Mouse (Mus musculus) Patski (cell line): ENCODE data around the gene Mgat5. TPM values are rescaled to one million over a fixed set of nuclear protein-coding genes. Genes with fewer than 3 reads are reported as not detected.

ENCODE experiments used
- ATAC-seq: fragments of 100-300 bp; one replicate; pipeline ENCODE4 v1.8.0; 2021
- CTCF ChIA-PET: fragments of 350-600 bp; sonication (Branson Sonifier 250); formaldehyde crosslinking; loops from one replicate; lab custom pipeline; 2022; ENCODE audit warnings: inconsistent platforms; lab: Charles Lee
- POLR2A ChIA-PET: fragments of 350-600 bp; sonication (Branson Sonifier 250); formaldehyde crosslinking; loops from one replicate; lab custom pipeline; 2022; ENCODE audit warnings: antibody characterized with exemption, inconsistent platforms; lab: Charles Lee
- DNase-seq: peaks from one replicate; pipeline ENCODE4 v3.0.0-alpha.2; 2011; ENCODE audit warnings: low read depth, low spot score
- H3K27me3 ChIP-seq: fragments of 371-371 bp; one replicate; pipeline ENCODE4 v1.5.1; 2021
- CTCF ChIP-seq: fragments of 100-300 bp; IDR thresholded peaks from one replicate; pipeline ENCODE4 v1.5.1; 2021
- in situ Hi-C: fragments of 300-500 bp; cut with MboI; formaldehyde crosslinking; loops from 3 replicates; pipeline ENCODE4 v1.11.1; 2018; ENCODE audit warnings: low pct_unique_long_range_greater_than_20kb, mixed read lengths
- polyA plus RNA-seq: library from polyadenylated mRNA; unstranded; gene quantifications from one replicate; pipeline ENCODE4 v1.2.3, GENCODE M21; 2021

Gene Mgat5
- polyA plus RNA-seq, 1 experiment from 2014 or later = 6.6 TPM

DNA sequence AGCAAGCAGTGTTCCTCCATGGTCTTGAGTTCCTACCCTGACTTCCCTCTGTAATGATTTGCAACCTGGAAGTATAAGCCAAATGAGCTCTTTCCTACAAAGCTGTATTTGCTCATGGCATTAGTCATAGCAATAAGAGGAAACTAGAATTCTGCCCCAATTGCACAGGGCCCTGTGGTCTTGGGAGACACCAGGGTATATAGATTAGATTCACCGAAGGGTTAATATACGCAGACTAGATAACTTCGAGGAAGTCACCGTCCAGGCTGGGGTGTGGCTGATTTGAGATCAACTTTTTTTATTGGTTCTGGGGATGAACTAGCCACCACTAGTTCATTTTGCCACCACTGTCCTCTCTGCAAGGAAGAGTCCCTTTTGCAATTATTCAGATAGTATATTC lies 2.5 kb upstream of the Mgat5 start:
- in situ Hi-C loops = loop anchor here (5.0 to 25.0 kb wide), 4 partner anchors 188 to 560 kb away; partner anchors contain the start of gene Ccnt2
- no peak for ATAC-seq
- POLR2A ChIA-PET = interaction anchor here (0.6 kb wide), 1 partner anchor 257 kb away, joined by 5 read pairs; no protein-coding TSS in a partner anchor
- no peak for TF ChIP-seq CTCF
- CTCF ChIA-PET = interaction anchor here (1.3 to 2.9 kb wide), 3 partner anchors 207 to 269 kb away, joined by 3 to 21 read pairs (median 4); no protein-coding TSS in a partner anchor
- peaks cover 12% of the 10 kb centered on the region for H3K27me3 ChIP-seq
- DNase-seq = no peak

DNA sequence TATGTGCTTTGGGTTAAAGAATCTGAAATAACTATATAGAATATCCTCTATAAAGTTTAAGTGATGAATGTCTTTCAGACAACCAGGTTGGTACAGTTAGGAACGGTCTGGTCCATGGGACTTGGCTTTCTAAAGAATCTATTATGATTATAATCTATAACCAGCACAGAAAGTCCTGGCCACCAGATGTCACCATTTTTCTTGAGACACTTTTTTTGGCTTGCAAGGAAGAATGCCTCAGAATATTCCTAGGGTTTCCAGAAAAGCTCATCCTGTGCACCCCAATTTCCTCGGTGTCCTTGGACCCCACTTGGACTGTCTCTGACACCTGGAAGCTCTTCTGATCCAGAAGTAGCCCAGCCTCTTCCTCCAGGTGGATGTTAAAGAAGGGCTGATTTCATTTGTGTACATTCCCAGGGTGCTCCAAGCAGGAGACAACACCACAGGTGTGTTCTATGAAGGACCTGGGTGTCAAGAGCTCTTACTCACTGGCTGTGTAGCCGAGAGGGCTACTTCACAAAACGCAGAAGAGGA lies 1.5 kb upstream of the Mgat5 start:
- TF ChIP-seq CTCF = no peak
- ATAC-seq = no peak
- peaks cover 7% of the 10 kb centered on the region for H3K27me3 ChIP-seq
- CTCF ChIA-PET = interaction anchor here (1.0 to 2.9 kb wide), 10 partner anchors 10 to 284 kb away, joined by 3 to 21 read pairs (median 4); no protein-coding TSS in a partner anchor
- POLR2A ChIA-PET = interaction anchor here (1.9 kb wide), 1 partner anchor 206 kb away, joined by 10 read pairs; no protein-coding TSS in a partner anchor
- DNase-seq = no peak
- in situ Hi-C loops = loop anchor here (5.0 to 25.0 kb wide), 4 partner anchors 188 to 559 kb away; partner anchors contain the start of gene Ccnt2

DNA sequence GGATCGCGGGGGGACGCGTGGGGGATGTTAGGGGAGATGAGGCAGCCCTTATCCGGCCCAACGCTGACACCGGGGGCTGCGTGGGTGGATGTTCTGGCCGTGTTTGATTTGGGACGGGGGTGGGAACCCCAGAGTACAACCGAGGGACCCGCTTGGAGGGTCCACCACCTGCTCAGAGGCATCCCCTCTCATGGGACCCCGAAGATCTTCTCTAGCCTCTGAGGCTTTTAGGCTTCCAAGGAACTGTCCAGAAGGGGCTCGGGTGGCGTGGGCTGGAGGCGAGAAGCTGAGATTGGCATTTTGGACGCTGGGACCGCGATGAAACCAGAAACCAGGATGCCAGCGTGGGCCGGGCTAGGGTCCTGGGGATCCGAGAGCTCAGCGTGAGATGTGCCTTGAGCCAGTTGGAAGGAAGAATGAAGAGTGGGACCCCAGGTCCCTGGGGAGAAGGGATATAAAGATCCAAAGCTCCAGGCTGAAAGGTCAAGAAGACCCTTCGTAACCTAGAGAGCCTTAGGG lies 745 bp downstream of the Mgat5 start:
- in situ Hi-C loops = loop anchor here (5.0 to 25.0 kb wide), 3 partner anchors 87 to 557 kb away; partner anchors contain the start of gene Ccnt2
- DNase-seq (no peak), ATAC-seq (peak; percentile 22)
- ChIA-PET CTCF (interaction anchor here (1.0 to 2.5 kb wide), 8 partner anchors 8 to 280 kb away, joined by 3 to 8 read pairs (median 4); no protein-coding TSS in a partner anchor), POLR2A (interaction anchor here (0.7 to 1.9 kb wide), 2 partner anchors 70 to 204 kb away, joined by 6 to 10 read pairs; no protein-coding TSS in a partner anchor)
- H3K27me3 ChIP-seq = peaks cover 4% of the 10 kb centered on the region
- no peak for TF ChIP-seq CTCF

DNA sequence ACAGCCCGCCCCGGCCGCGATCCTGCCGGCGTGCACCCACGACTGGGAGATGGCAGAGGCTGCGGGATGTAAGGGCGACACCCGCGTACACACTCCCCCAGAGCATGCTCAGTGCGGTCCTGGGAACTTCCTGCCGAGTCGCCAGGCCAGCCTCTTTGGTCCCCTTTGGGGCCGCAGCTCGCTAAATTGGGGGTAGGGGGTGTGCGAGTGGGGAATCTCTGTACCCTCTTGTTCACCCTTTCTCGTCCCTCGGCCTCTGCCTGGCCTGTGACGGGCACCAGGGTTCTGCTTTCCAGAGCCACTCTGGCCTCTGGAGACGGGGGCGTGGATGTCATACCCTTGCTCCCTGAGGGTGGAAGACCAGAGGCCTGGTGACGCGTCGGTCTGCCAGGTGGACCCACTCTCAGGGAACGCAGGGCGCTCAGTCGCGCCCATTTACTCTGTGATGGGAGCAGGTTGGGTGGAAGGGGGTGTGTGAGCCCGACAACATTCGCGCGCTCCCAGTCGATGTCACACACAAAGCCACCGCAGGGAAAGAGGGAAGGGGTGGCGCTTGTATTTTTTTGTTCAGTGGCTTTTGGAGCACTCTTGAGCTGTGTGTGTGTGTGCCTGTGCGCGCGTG lies 1.3 kb downstream of the Mgat5 start:
- in situ Hi-C loops = loop anchor here (5.0 to 25.0 kb wide), 3 partner anchors 86 to 556 kb away; partner anchors contain the start of gene Ccnt2
- no peak for TF ChIP-seq CTCF
- ChIA-PET CTCF (interaction anchor here (1.0 to 1.7 kb wide), 4 partner anchors 8 to 247 kb away, joined by 3 to 4 read pairs (median 3); no protein-coding TSS in a partner anchor), POLR2A (no interaction called here)
- no peaks in the 10 kb centered on the region for H3K27me3 ChIP-seq
- DNase-seq (no peak), ATAC-seq (peak; percentile 24)

DNA sequence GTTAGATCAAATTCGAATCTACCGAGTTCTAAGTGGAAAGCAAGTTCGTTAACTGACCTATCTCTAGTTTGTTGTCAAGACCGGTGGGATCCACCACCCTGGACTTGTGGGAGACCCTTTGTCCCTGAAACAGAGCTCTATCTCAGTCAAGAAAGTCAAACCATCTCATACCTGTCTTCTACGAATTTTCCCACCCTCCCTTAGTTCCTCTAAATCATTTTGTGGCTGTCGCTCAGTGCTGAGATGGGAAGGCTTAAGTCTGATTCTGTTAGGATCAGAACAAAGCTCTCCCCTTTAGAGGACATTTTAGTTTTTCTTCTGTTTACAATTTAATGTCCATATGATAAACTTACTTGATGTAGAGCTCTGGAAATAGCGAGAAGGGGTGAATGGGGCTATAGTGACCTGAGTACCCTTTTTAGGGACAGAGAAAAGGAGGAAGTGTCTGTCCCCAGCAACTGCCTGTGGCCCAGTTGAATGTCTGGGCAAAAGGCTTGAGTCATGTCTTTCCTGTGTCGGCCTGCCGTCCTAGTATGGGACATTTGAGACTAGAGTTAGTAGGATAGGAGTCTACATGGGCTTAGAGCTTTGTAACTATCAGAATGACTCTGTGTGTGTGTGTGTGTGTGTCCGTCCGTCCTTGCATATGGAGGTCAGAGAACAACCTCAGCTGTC lies 2.2 kb downstream of the Mgat5 start:
- TF ChIP-seq CTCF = no peak

DNA sequence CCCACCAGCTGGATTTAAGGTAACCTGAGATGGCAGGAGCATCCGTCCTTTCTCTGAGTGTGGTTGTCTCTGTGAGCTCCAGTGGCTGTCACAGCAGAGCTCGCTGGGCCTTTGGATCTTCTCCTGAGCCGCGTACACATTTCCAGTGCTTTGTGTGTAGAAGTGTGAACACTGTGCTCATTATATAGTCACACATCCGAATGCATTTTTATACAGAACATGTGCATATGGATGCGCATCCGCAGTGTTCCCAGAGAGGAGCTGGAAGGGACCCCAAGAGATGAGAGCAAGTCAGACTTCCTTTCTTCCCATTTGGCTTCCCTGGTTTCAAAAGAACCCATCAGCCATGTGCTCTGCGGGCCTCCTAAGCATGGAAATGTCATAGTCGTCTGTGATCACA lies 3.4 kb downstream of the Mgat5 start:
- ChIA-PET POLR2A (interaction anchor here (0.7 kb wide), 1 partner anchor 33 kb away, joined by 4 read pairs; no protein-coding TSS in a partner anchor), CTCF (interaction anchor here (0.9 to 1.9 kb wide), 6 partner anchors 11 to 251 kb away, joined by 3 to 5 read pairs (median 4); no protein-coding TSS in a partner anchor)
- TF ChIP-seq CTCF = no peak
- no peak for ATAC-seq
- no peaks in the 10 kb centered on the region for H3K27me3 ChIP-seq
- in situ Hi-C loops = loop anchor here (5.0 to 25.0 kb wide), 3 partner anchors 84 to 554 kb away; partner anchors contain the start of gene Ccnt2
- no peak for DNase-seq

More for the DNA sequence above, 2.2 kb downstream of the Mgat5 start:
- POLR2A ChIA-PET = interaction anchor here (0.6 kb wide), 1 partner anchor 35 kb away, joined by 3 read pairs; no protein-coding TSS in a partner anchor
- CTCF ChIA-PET = interaction anchor here (1.1 to 1.9 kb wide), 6 partner anchors 10 to 245 kb away, joined by 3 to 5 read pairs (median 3); no protein-coding TSS in a partner anchor
- no peak for ATAC-seq
- DNase-seq = no peak
- in situ Hi-C loops = loop anchor here (5.0 to 25.0 kb wide), 3 partner anchors 85 to 555 kb away; partner anchors contain the start of gene Ccnt2
- no peaks in the 10 kb centered on the region for H3K27me3 ChIP-seq

DNA sequence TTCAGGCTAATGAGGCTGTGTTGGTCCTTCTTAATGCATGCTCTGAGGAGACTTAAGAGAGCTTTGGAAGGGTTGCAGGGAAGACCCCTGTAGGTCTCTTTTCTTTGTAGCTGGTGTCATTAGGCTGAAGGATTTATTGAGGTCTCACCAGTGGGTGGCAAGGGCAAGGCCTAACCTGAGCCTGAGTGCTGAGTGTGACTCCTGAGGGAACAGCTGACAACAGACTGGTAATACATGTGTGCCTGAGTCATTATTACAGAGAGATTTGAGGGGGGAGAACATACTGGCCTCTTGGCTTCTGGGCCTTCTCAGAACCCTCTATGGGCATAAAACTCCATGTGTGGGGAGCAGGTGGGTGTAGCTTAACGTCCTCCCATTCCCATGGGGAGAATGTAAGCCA lies 8.0 kb downstream of the Mgat5 start:
- no peak for TF ChIP-seq CTCF
- H3K27me3 ChIP-seq = no peaks in the 10 kb centered on the region
- in situ Hi-C loops = loop anchor here (25.0 kb wide), 1 partner anchor 549 kb away; the partner anchor contains the start of gene Ccnt2
- CTCF ChIA-PET = interaction anchor here (1.4 kb wide), 2 partner anchors 9 to 17 kb away, joined by 3 to 4 read pairs; no protein-coding TSS in a partner anchor
- DNase-seq (no peak), ATAC-seq (no peak)
- POLR2A ChIA-PET = no interaction called here

DNA sequence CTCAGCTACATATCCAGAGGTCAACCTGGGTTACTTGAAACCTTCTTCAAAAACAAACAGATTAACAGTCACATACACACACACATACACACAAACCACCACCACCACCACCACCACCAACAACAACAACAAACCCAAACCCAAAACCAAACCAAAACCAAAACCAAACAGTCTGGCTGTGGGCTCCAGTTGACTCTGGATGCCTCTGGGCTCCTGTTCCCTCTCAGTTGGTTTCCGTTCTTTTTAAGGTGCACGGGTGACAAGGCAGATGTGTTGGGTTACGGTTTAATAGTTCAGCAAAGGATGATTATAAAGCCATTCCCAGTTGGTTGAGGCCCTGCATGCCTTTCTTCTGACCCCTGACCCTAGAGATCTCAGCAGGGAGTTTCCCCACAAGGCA lies 8.6 kb downstream of the Mgat5 start:
- no peak for TF ChIP-seq CTCF
- in situ Hi-C loops = loop anchor here (25.0 kb wide), 1 partner anchor 549 kb away; the partner anchor contains the start of gene Ccnt2
- ChIA-PET POLR2A (interaction anchor here (0.6 kb wide), 1 partner anchor 71 kb away, joined by 3 read pairs; no protein-coding TSS in a partner anchor), CTCF (interaction anchor here (1.0 to 1.4 kb wide), 3 partner anchors 8 to 16 kb away, joined by 3 to 4 read pairs (median 3); no protein-coding TSS in a partner anchor)
- DNase-seq (no peak), ATAC-seq (no peak)
- H3K27me3 ChIP-seq = no peaks in the 10 kb centered on the region

DNA sequence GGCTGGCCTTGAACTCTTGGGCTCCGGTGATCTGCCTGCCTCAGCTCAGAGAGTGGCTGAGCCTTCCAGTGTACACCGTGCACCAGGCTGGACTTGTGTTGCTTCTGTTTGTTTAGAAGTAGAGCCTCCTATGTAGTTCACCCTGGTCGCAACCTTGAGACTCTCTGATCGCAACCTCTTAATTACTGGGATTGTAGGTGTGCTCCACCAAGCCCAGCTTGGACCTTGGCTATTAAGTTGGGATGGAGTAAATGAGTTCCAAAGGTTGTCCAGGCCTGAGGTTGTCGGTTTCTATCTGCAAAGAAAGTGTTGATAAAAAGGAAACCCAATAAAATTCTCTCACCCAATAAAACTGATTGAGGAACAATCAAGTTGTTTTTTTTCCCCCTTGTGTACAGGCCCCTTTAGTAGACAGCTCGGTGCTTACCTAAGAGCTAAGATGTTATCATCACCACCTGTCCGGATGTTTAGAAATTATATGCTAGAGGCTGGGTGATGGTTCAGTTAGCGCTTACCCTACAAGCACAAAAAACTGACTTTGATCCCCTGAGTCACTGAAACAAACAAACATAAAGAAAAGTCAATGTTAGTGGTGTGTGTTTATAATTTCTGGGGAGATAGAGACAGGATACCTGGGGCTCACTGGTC lies 9.9 kb downstream of the Mgat5 start:
- ATAC-seq (no peak), DNase-seq (no peak)
- in situ Hi-C loops = loop anchor here (25.0 kb wide), 1 partner anchor 548 kb away; the partner anchor contains the start of gene Ccnt2
- TF ChIP-seq CTCF = no peak
- H3K27me3 ChIP-seq = no peaks in the 10 kb centered on the region
- POLR2A ChIA-PET = no interaction called here
- CTCF ChIA-PET = interaction anchor here (1.0 to 1.3 kb wide), 2 partner anchors 8 to 9 kb away, joined by 3 to 5 read pairs; no protein-coding TSS in a partner anchor
